Mouse (Mus musculus) kidney, postnatal 36 days (tissue): ENCODE measurements around the gene Capza1.
A peak's percentile ranks its signal among the peaks of the same experiment; 100 is the strongest.
"Not testable (repeated sequence)": the region's sequence is repeated elsewhere in the genome, so short reads cannot be mapped to it uniquely, and the experiment has no call there.

Experiments
- DNase-seq, 2 experiments: peaks; one replicate each; pipeline ENCODE4 v3.0.0; 2021 to 2022; ENCODE audit warnings: mixed read lengths in 2 of 2

The Capza1 gene

DNA sequence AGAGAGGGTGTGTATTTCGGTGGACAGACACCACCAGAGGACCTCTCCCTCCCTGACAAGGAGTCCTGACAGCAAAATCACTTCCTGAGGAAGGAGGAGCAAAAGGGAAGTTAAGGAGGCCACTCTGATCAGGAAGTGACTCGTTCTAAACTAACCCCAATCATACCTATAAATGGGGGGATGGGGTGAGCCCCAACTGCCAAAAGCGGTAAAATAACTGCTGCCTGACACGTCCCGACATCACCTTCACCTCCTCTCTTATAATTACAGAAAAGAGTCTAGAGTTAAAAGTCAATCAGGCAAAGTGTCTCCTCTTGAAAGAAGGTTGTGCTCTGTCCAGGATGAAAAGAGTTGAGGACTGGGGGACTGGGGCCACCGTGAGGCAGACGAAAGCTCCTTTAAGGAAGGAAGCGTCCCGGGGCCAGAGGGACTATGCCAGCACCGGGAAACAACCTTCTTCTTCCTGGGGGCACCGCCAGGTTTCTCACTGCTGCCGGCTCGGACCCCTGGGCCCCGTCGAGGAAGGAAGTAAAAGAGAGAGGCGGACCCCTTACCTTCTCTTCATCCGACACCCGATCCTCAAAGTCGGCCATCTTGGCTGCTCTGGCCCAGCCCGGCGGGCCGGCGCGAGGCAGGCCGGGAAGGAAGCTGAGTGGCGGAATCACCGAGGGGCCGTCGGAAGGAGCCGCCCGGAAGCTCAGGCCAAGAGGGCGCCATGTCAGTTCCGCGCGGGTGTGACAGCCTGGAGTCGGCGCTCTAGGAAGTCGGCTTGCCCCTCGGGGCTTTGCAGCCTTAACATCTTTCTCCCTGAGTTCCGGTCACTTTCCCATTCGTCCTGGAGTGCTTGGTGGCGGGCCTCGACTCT, at the start of gene Capza1, which contains the start of gene St7l:
Gene Capza1 (minus strand): TSS at position 720 of the 865 bp plus-strand sequence.
Gene St7l (plus strand): TSS at position 220 of the 865 bp plus-strand sequence.
- DNase-seq: peak; percentile 93 to 94

DNA sequence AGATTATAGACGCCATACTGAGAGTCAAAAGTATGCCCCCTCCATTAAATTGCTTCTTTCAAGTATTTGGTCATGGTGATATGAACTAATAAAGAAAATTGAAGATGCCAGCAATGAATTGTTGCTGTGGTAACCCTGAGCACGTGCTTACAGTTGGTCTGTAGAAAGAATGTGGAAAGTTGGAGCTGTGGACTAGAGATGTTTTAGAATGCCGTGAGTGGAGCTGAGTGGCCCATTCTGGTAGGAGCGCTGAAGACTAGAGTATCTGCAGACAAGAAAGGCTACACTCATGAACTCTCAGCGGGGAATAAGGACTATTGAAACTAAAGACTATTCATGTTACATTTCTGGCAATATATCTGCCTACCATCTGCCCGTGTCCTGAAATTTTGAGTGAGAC, 44.9 kb upstream of the Capza1 start:
- no peak for DNase-seq

- no peak for DNase-seq
These were observed 41.7 kb upstream of the Capza1 start for GRCm38 (mm10) chr3:104906007-104906406.

GRCm38 (mm10) chr3:104905389-104905788, 41.1 kb upstream of the Capza1 start:
- no peak for DNase-seq

- no peak for DNase-seq
These were observed 36.8 kb upstream of the Capza1 start for GRCm38 (mm10) chr3:104901154-104901553.

DNA sequence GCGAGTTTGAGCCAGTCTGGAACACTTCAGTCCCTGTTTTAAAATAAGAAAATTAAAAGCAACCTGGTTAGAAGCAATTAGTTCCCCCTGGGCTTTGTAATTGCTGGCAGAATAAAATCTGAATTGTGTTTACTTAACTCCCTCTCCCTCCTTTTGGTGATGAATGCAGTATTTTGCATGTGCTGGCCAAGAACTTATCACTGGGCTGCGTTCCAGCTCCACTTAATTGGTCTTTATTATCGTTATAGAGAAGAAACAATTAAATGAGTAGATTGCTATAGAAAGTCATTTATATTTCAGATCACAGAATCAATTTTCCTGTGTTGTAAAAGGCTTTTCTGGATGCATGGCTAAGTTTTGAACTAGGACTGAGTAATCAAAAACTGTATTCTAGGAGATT, 31.8 kb upstream of the Capza1 start:
- no peak for DNase-seq

- no peak for DNase-seq
These were observed 24.3 kb upstream of the Capza1 start for GRCm38 (mm10) chr3:104888585-104888984.

GRCm38 (mm10) chr3:104869611-104870010, 5.3 kb upstream of the Capza1 start:
- no peak for DNase-seq

DNA sequence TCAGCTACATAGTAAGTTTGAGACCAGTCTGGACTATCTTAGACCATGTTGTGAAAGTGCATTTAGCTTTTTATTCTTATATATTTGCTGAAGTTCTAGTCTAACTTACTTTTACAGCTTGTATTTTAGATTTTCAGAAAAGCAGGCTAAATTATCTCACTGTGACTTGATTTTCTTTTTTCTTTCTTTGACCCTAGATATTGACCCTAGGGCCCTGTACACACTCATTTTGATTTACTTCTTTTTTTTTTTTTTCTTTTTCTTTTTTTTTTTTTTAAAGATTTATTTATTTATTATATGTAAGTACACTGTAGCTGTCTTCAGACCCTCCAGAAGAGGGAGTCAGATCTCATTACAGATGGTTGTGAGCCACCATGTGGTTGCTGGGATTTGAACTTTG, 2.4 kb upstream of the Capza1 start:
- not testable (repeated sequence) for DNase-seq

DNA sequence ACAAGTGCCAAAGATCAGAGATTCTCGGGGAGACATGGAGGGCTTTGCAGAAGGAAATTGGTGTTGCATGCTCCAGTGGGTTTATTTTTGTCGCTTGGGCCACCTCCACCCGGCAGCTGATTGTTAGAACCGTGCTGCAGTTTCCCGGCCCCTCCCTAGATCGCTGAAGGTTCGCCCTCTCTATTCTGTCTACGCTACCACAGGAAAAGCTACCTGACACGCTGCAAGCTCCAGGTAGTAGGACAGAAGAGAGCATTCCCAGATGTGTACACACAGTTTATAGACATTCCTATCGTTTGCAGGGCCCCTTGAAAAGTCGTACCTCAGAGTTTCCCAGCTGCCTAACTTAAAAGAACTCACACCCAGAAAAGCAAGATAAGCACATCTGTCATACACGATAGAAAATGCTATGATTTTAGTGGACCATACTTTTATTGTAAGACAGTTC, 1.1 kb upstream of the Capza1 start:
- peak in 1 of 2 experiments; percentile 25 for DNase-seq

DNA sequence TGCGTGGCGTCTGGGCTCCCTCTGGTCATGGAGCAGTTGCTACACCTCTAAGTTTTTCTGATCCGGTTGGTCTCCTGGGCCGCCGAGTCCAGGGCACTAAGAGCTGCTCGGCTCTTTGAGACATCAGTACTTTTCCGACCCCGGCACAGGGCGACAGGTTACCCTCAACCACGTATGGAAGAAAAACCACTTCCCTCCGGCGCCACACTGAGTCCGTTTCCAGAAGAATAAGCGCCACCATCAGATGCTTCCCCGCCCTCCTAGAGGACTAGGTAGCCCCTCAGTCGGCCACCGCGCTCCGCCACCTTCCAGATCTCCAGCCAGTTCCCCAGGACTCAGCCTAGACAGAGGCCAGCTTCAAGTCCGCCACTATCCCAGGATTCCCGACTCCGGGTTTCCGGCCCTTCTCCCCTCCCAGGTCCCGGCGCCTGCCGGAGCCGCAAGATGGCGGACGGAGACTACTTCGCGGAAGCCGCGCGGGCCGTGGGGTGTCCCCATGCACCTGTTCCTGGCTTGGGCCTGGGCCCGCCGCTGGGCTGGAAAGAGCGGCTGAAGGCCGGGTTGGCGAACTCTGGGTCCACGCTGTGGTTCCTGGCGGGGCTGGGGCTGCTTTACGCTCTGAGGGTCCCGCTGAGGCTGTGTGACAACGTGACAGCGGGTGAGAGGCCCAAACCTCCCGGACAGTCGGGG, 491 bp upstream of the Capza1 start:
- DNase-seq: peak; percentile 93 to 94

- DNase-seq: no peak
These were observed 5.7 kb downstream of the Capza1 start for GRCm38 (mm10) chr3:104858560-104858959.

- no peak for DNase-seq
These were observed 8.2 kb downstream of the Capza1 start for GRCm38 (mm10) chr3:104856106-104856505.

GRCm38 (mm10) chr3:104854866-104855265, 9.4 kb downstream of the Capza1 start:
- DNase-seq: no peak

DNA sequence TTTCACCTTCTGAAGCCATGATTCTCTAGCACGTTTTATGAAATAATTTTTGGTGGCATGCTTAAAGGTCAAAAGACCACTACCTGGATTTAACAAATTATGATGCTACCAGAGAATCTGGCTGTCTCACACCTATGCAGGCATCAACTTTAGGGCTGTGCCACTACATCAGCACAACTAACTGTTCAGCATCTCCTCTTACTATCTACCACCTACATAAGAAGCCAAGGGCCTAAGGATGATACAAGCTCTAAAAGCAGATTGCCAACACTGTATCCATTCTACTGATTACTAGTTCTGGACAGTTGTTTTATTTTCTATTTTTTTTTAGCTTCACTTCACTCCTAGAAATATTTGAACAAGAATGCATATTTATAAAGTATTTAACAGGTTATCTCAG, 9.8 kb downstream of the Capza1 start:
- no peak for DNase-seq

DNA sequence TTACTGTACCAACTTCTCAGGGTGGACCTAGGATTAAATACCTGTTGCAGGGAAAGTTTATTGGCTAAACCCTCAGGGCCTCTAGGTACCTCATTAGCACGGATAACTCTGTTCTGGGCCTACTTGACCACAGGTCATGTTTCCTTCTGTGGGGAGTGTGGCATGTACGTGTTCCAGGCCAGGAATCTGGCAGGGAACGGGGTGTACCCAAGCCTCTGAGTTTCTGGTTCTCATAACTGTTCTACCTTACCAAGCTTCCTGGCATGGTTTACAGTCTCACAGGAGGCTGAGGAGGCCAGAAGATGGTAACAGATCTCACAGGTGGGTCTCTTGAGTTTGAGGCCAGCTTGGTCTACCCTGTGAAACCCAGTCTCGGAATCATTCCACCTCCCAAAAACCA, 17.7 kb downstream of the Capza1 start:
- peak; percentile 30 to 48 for DNase-seq

DNA sequence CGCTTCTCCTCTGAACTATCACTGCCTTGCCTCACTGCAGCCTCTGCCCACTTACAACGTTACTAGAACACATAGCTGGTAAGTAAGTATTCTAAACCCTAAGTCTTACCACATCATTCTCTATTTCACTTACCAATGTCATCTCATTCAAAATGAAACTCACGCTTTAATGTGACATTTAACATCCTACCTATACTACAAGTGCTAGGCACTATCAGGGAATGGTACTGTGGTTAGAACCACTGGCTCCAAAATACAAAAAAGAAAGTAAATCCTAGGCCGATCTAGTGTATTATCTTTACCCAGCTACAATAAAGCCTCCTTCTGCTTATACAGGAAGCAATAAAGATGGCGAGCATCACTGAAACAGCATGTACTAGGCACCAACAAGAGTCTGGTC, 23.3 kb downstream of the Capza1 start:
- no peak for DNase-seq

DNA sequence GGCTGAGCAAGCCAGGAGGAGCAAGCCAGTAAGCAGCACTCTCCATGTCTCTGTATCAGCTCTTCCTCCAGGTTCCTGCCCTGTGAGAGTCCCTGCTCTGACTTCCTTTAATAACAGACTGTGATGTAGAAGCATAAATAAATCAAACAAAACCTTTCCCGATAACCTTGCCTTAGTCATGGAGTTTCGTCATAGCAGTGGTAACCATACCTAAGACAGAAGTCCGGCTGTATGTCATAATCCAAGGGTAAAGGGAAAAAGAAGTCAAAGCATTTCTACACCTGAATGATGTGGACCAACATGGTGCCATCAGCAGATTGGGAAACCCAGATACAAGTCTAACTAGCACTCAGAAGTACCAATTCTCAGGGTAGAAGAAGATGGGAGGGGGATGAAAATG, 28.5 kb downstream of the Capza1 start:
- DNase-seq: no peak

DNA sequence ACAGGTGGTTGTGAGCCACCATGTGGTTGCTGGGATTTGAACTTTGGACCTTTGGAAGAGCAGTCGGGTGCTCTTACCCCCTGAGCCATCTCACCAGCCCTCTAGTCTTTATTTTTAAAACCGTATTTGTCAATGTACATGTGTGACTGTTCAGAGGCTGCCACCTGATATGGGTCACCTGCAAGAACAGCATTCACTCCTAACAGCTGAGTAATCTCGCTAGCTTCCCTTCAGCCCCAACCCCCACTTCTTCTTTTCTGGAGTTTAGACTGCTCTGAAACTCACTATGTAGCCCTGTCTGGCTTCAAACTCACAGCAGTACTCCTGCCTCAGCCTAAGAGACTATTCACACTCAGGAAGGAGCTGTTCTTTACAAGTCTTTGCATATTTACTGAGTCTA, 41.9 kb downstream of the Capza1 start:
- DNase-seq: no peak

- no peak for DNase-seq
These were observed 43.9 kb downstream of the Capza1 start for GRCm38 (mm10) chr3:104820426-104820825.

- peak in 1 of 2 experiments; percentile 26 for DNase-seq
These were observed 45.6 kb downstream of the Capza1 start for GRCm38 (mm10) chr3:104818749-104819134.

DNA sequence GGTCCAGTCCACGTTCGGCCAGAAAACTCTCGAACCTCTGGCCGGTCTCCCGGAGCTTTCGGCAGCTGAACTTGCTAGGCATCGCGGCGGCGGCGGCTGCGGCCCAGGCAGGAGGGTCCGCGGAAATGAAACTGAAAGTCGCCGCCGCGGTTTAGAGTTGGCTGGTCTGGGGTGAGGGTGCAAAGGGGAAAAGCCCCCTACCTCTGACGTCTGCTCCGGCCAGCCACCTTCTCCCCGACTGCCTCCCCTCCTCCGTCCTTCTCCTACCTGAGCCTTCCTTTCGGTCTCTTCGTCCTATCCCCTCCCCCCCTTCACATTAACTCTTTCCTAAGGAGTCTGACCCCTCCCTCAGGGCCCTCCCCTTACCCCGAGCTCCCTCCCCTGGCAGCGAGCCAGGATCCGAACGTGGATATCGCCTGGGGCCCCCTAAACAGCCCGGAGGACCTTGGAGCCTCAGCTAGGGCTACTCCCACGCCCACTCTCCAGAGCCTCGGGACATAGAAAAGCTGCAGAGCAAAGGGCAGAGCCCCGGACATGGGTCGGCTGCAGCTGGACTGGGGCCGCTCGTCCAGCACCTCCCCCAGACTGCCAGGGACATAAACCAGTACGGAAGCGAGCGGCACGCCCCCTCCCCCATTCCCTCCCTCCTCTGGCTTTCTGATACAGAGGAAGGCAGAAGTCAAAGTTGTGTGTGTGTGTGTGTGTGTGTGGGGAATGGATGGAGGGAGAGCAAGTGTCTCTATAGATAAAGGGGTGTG, 46.1 kb downstream of the Capza1 start, which contains the start of gene Mov10:
Gene Mov10 (minus strand): TSS at position 573 of the 758 bp plus-strand sequence.
- peak; percentile 89 to 92 for DNase-seq

DNA sequence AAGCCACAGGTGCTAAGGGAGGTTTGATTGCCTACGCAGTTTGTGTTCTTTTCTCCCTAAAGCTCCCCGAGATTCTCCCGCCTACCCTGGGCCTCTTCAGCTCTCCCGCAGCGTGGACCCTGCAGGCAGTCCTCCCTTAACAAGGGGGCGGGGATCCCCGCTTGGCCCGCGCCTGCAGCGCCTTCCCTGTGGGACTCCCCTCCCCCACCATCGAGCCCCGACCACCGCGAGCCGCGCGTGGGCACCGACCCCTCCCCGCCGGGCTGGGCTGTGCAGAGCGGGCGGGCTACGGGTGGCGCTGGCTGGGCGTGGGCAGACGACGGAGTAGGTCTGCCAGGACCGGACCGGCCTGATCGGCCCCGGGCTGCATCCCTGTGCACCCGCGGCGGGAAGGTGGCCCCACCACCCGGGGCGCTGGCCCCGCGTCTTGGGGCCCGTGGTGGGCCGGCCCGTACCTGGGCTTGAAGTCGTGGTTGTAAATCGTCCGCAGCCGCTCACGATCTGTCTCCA, 46.8 kb downstream of the Capza1 start:
- DNase-seq: peak; percentile 47 to 75
